In genomic region chr6:83186946-83187345, GRCm38 (mm10) we compare ENCODE assay signal across 13 mouse cellular contexts. TPM values are rescaled to one million over a fixed set of nuclear protein-coding genes. Genes with fewer than 3 reads are reported as not detected.
A peak's percentile ranks its signal among the peaks of the same experiment; 100 is the strongest.
DNase-seq lines count a peak whose midpoint lies in the region; ATAC-seq and TF ChIP-seq lines count a peak whose summit lies in the region.
"Had no signal": no experiment of that assay in that cellular context is flagged by ENCODE, and none has a peak within 500 bp of the region (broad histone marks: within the 10 kb centered on the region; RNA-seq: fewer than 3 reads in every experiment).

No protein-coding gene starts in this region.

- H3K9ac ChIP-seq in embryonic facial prominence, embryonic 12.5 days: no peak overlapping the region
- peak overlapping the region; percentile 78 for H3K9ac ChIP-seq in hindbrain, embryonic 12.5 days
- peak overlapping the region; percentile 80 for H3K9ac ChIP-seq in midbrain, embryonic 13.5 days (replicated peaks)

- DNase-seq in cerebellum, adult 2 months: no peak
- no peak for DNase-seq in cerebellum, adult 11-12 months
- no peak for DNase-seq in spleen, postnatal 10 days (ENCODE audit: low spot score in 2 of 2)
- DNase-seq in layer of hippocampus, postnatal 36 days: no peak
- DNase-seq: kidney, postnatal 14 days; lung, embryonic 14.5 days had no signal

- WGBS in cerebellum, adult 2 months: 77% methylated on average over 2 of the region's 2 CpGs
- WGBS in embryonic facial prominence, embryonic 12.5 days: 68% methylated on average over 2 of the region's 2 CpGs
- 72% methylated on average over 2 of the region's 2 CpGs for WGBS in hindbrain, embryonic 12.5 days
- WGBS in midbrain, embryonic 13.5 days: 62% methylated on average over 2 of the region's 2 CpGs

- ATAC-seq in embryonic facial prominence, embryonic 12.5 days (ENCODE audit: insufficient number of reproducible peaks, insufficient read depth, low FRiP score, low TSS enrichment): peak; percentile 37; the same call in 1 of the 2 replicates
- ATAC-seq in hindbrain, embryonic 12.5 days (ENCODE audit: low FRiP score): 0 out of 2 replicates have a peak, but pooled peaks have one; percentile 9
- 0 out of 2 replicates have a peak, but pooled peaks have one; percentile 1 for ATAC-seq in midbrain, embryonic 13.5 days
- ATAC-seq in cerebellum, adult (ENCODE audit: insufficient number of reproducible peaks, low FRiP score, low TSS enrichment): no peak
- ATAC-seq: activated CD4-positive, CD25-positive, alpha-beta regulatory T cell, adult 4 months had no signal

- H3K4me2 ChIP-seq in embryonic facial prominence, embryonic 12.5 days (replicated peaks): 0 out of 2 replicates have a peak overlapping the region, but pooled peaks have one; percentile 49
- peak overlapping the region; percentile 72 for H3K4me2 ChIP-seq in hindbrain, embryonic 12.5 days (replicated peaks)
- H3K4me2 ChIP-seq in midbrain, embryonic 13.5 days (replicated peaks): peak overlapping the region; percentile 76
- H3K4me2 ChIP-seq: lung, embryonic 14.5 days had no signal

- peaks cover 28% of the 10 kb centered on the region for H3K4me1 ChIP-seq in cerebellum, adult 2 months (ENCODE audit: control insufficient read depth, insufficient read depth, low read length)
- peaks cover 24% of the 10 kb centered on the region for H3K4me1 ChIP-seq in embryonic facial prominence, embryonic 12.5 days
- peaks cover 39% of the 10 kb centered on the region for H3K4me1 ChIP-seq in hindbrain, embryonic 12.5 days
- peaks cover 42% of the 10 kb centered on the region for H3K4me1 ChIP-seq in midbrain, embryonic 13.5 days (replicated peaks)

- TF ChIP-seq POLR2A in cerebellum, adult 2 months (IDR thresholded peaks at IDR 0.05; ENCODE audit: borderline replicate concordance, insufficient read depth, low read length): no peak

- peaks cover 64% of the 10 kb centered on the region for H3K36me3 ChIP-seq in embryonic facial prominence, embryonic 12.5 days
- H3K36me3 ChIP-seq in hindbrain, embryonic 12.5 days: peaks cover 67% of the 10 kb centered on the region
- peaks cover 66% of the 10 kb centered on the region for H3K36me3 ChIP-seq in midbrain, embryonic 13.5 days

- no peaks in the 10 kb centered on the region for H3K27me3 ChIP-seq in cerebellum, adult 2 months (ENCODE audit: control insufficient read depth, insufficient read depth, low read length)
- H3K27me3 ChIP-seq in embryonic facial prominence, embryonic 12.5 days: no peaks in the 10 kb centered on the region
- no peaks in the 10 kb centered on the region for H3K27me3 ChIP-seq in hindbrain, embryonic 12.5 days
- no peaks in the 10 kb centered on the region for H3K27me3 ChIP-seq in midbrain, embryonic 13.5 days

- H3K27ac ChIP-seq in cerebellum, adult 2 months (ENCODE audit: insufficient read depth, low read length): peak overlapping the region; percentile 6; the same call in 1 of the 2 replicates
- H3K27ac ChIP-seq in embryonic facial prominence, embryonic 12.5 days: peak overlapping the region; percentile 80
- H3K27ac ChIP-seq in hindbrain, embryonic 12.5 days: peak overlapping the region; percentile 90
- peak overlapping the region; percentile 94 for H3K27ac ChIP-seq in midbrain, embryonic 13.5 days

- TF ChIP-seq CTCF in cerebellum, adult 2 months (IDR thresholded peaks at IDR 0.05; ENCODE audit: borderline replicate concordance, insufficient read depth, low read depth, low read length): no peak

- H3K9me3 ChIP-seq in embryonic facial prominence, embryonic 12.5 days: no peaks in the 10 kb centered on the region
- H3K9me3 ChIP-seq in hindbrain, embryonic 12.5 days (replicated peaks): no peaks in the 10 kb centered on the region
- no peaks in the 10 kb centered on the region for H3K9me3 ChIP-seq in midbrain, embryonic 13.5 days

- H3K4me3 ChIP-seq in cerebellum, adult 2 months (replicated peaks; ENCODE audit: insufficient read depth, low read depth, low read length): peak overlapping the region; percentile 93
- H3K4me3 ChIP-seq in embryonic facial prominence, embryonic 12.5 days: 0 out of 2 replicates have a peak overlapping the region, but pooled peaks have one; percentile 5
- peak overlapping the region; percentile 51 for H3K4me3 ChIP-seq in hindbrain, embryonic 12.5 days
- peak overlapping the region; percentile 59 for H3K4me3 ChIP-seq in midbrain, embryonic 13.5 days (replicated peaks)

RNA-seq across cellular contexts. Expression of gene Dctn1, which starts 21.2 kb away (rescaled TPM):
- 394 and 406 TPM in 2 replicates for polyA plus RNA-seq in cerebellum, adult 2 months (2012; rRNA removed)
- polyA plus RNA-seq in embryonic facial prominence, embryonic 12.5 days (2016; fragmentation: Nextera tagmentation; extraction: Ambion mirVana): 121 and 126 TPM in 2 replicates
- 158 and 168 TPM in 2 replicates for polyA plus RNA-seq in hindbrain, embryonic 12.5 days (2016; fragmentation: Nextera tagmentation; extraction: Ambion mirVana)
- polyA plus RNA-seq in midbrain, embryonic 13.5 days (2015; fragmentation: Nextera tagmentation; extraction: Ambion mirVana): 127 and 140 TPM in 2 replicates
- total RNA-seq in layer of hippocampus, postnatal 36 days (2021): 100 to 1,000 TPM; 384 to 404 TPM

RNA-seq across cellular contexts. Expression of gene 1700003E16Rik, which starts 30.7 kb away (rescaled TPM):
- 6.6 and 8.1 TPM in 2 replicates for polyA plus RNA-seq in cerebellum, adult 2 months (2012; rRNA removed)
- 2.8 and 2.9 TPM in 2 replicates for polyA plus RNA-seq in embryonic facial prominence, embryonic 12.5 days (2016; fragmentation: Nextera tagmentation; extraction: Ambion mirVana)
- polyA plus RNA-seq in hindbrain, embryonic 12.5 days (2016; fragmentation: Nextera tagmentation; extraction: Ambion mirVana): 4.4 and 5.2 TPM in 2 replicates
- 3.0 and 3.3 TPM in 2 replicates for polyA plus RNA-seq in midbrain, embryonic 13.5 days (2015; fragmentation: Nextera tagmentation; extraction: Ambion mirVana)
- 10 to 100 TPM; 23.4 to 24.0 TPM for total RNA-seq in layer of hippocampus, postnatal 36 days (2021)
- total RNA-seq: gastrocnemius, postnatal 4 days had no signal
- polyA plus RNA-seq: activated CD4-positive, CD25-positive, alpha-beta regulatory T cell, adult 4 months had no signal

RNA-seq across cellular contexts. Expression of gene Wdr54, which starts 30.7 kb away (rescaled TPM):
- 22.7 and 29.1 TPM in 2 replicates for polyA plus RNA-seq in cerebellum, adult 2 months (2012; rRNA removed)
- polyA plus RNA-seq in embryonic facial prominence, embryonic 12.5 days (2016; fragmentation: Nextera tagmentation; extraction: Ambion mirVana): 10.0 and 11.3 TPM in 2 replicates
- 11.2 and 11.5 TPM in 2 replicates for polyA plus RNA-seq in hindbrain, embryonic 12.5 days (2016; fragmentation: Nextera tagmentation; extraction: Ambion mirVana)
- polyA plus RNA-seq in midbrain, embryonic 13.5 days (2015; fragmentation: Nextera tagmentation; extraction: Ambion mirVana): 16.1 and 19.2 TPM in 2 replicates
- total RNA-seq in layer of hippocampus, postnatal 36 days (2021): 10 to 100 TPM; 24.2 to 25.3 TPM

RNA-seq across cellular contexts. Expression of gene Slc4a5, which starts 32.7 kb away (rescaled TPM):
- polyA plus RNA-seq in cerebellum, adult 2 months (2012; rRNA removed): 2.8 and 5.8 TPM in 2 replicates
- polyA plus RNA-seq in embryonic facial prominence, embryonic 12.5 days (2016; fragmentation: Nextera tagmentation; extraction: Ambion mirVana): 0.62 and 1.1 TPM in 2 replicates
- polyA plus RNA-seq in hindbrain, embryonic 12.5 days (2016; fragmentation: Nextera tagmentation; extraction: Ambion mirVana): 5.0 and 6.1 TPM in 2 replicates
- polyA plus RNA-seq in midbrain, embryonic 13.5 days (2015; fragmentation: Nextera tagmentation; extraction: Ambion mirVana): 0.22 and 0.48 TPM in 2 replicates
- total RNA-seq in layer of hippocampus, postnatal 36 days (2021): 1 to 10 TPM in 1 of 2 experiments, under 1 TPM in 1; 0.57 to 2.8 TPM
- total RNA-seq: heart, postnatal 25 days had no signal

RNA-seq across cellular contexts. Expression of gene Rtkn, which starts 51.7 kb away (rescaled TPM):
- polyA plus RNA-seq in cerebellum, adult 2 months (2012; rRNA removed): 88.8 and 97.2 TPM in 2 replicates
- 51.3 and 54.6 TPM in 2 replicates for polyA plus RNA-seq in embryonic facial prominence, embryonic 12.5 days (2016; fragmentation: Nextera tagmentation; extraction: Ambion mirVana)
- 40.7 and 42.6 TPM in 2 replicates for polyA plus RNA-seq in hindbrain, embryonic 12.5 days (2016; fragmentation: Nextera tagmentation; extraction: Ambion mirVana)
- 16.5 and 18.8 TPM in 2 replicates for polyA plus RNA-seq in midbrain, embryonic 13.5 days (2015; fragmentation: Nextera tagmentation; extraction: Ambion mirVana)
- total RNA-seq in layer of hippocampus, postnatal 36 days (2021): 10 to 100 TPM; 75.9 to 90.3 TPM
- polyA plus RNA-seq: activated CD4-positive, CD25-positive, alpha-beta regulatory T cell, adult 4 months had no signal

Comparison
In these comparisons a context has a peak if more than half of its experiments do, and no peak if none do; other contexts are left out.
1. H3K27ac ChIP-seq: peak in every context shown above with its lines; median percentile 94 in midbrain, embryonic 13.5 days; 90 in hindbrain, embryonic 12.5 days; 80 in embryonic facial prominence, embryonic 12.5 days; 6 in cerebellum, adult 2 months.
2. H3K4me3 ChIP-seq: peak in every context shown above with its lines; median percentile 93 in cerebellum, adult 2 months; 59 in midbrain, embryonic 13.5 days; 51 in hindbrain, embryonic 12.5 days; 5 in embryonic facial prominence, embryonic 12.5 days.